Mouse (Mus musculus): Measurements from ENCODE around the gene Fbxo41.

The Fbxo41 gene

DNA sequence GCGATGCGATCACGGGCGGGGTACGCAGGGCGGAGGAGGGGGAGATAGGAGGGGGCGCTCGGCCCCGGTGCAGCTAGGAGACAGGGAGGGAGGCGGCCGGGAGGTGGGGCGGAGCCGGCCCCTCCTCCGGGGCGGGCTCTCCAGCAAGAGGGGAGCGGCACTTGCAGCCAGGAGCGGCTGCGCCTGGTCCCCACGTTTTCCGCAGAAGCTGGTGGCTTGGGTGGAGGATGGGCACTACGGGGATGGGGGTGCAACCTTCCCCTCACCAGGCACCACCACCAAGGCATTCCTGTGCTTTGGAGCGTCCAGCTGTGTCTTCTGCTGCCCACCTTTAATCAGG, at the start of gene Fbxo41:
Fbxo41 (minus strand) TSS at position 84 of the 340 bp plus-strand sequence.
- DNase-seq (ENCODE audit: low spot score) = no peak

DNA sequence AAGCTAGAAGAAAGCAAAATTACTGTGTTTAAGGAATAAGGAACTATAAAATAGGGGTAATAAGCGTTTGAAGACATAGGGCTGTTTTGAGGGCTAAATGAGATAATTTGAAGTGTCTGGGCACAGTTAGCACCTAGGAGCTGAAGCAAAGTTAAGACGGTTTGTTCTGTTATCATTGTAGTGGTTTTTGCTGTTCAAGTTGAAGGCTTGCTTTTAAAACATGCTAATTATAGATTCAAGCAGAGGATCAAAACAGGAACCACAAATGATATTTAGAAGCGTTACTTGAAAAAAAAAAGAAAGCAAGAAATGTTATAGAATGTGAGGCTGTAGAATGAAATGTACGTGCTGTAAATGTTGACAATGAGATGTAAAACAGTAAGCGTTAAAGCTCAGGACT, 44.8 kb upstream of the Fbxo41 start:
- DNase-seq (ENCODE audit: low spot score) = no peak

DNA sequence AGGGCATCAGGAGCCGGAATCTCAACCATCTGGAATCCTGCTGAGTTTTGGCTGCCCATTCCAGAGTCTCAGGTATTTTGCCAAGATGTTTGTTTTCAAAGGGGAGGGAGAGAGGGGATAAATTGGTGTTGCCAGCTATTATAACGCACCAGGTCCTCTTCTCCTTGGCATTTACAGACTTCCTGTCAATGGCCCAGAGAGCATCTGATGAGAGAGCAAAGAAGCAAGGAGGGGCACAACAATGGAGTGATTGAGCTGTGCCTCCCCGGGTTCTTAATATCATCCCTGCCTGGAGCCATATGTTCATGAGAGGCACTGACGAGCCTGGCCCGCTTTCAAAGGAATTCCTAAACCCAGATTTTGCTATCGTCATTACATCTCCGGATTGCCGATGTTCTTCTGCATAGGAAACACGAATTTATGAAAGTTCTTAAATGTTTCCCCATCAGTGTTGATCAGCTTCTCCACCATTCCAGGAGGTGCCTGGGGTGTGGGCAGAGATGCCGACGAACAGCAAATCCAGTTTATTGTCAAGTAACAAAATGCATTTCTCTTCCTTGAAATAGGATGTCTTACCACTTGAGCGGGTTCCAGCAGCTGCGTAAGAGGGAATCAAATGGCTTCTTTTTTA, 41.6 kb upstream of the Fbxo41 start:
- DNase-seq (ENCODE audit: low spot score) = peak; percentile 12

DNA sequence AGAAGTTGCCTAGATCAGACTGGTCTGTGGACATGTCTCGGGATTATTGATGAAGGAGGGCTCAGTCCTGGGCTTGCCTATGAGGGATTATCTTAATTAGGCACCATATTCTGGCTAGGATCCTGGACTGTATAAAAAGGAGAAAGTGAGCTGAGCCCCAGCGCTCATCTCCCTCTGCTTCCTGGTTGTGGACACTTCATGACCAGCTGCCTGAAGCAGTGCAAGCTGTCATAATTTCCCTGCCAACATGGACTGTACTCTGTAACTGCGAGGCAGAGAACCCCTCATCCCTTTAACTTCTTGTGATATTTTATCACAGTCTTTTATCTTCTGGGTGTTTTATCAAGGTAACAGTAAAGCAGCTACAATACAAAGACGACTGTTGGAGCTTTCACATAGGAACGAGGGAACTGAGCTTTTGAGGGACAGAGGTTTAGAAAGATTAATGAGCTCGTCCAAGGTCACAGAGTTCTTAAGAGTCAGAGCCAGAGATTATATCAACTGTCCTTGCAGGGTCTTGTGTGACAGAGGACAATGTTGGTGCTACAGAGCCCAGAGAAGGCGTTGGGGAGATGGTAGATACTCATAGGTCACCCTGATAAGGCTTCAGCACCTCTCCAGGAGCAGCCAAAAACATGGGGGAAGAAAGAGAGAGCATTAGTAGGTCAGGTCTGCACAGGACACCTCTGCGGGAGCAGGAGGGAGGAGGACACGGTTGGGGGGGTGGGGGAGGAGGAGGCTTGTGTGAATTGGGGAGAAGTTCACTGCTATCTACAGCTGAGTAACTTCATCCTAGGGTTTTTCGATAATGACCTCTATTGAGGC, 40.8 kb upstream of the Fbxo41 start:
- DNase-seq (ENCODE audit: low spot score) = no peak

DNA sequence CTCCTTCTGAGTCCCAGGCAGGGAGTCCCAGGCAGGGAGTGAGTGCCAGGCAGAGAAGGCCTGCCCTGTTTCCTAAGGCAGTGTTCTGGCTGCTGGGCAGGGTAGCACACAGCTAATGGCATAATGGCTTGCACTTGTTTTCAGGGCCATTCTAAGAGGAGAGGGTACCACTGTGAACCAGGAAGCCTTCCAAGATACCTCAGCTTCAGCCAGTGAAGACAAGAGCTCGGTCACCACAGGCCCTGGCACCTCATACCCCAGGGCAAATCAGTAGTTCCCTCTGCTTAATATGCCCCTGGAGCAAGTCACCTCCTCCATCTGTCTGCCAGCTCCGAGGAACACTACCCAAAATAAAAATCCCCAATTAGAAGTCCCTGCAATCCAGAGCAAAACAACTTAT, 20.0 kb upstream of the Fbxo41 start:
- DNase-seq (ENCODE audit: low spot score) = no peak

DNA sequence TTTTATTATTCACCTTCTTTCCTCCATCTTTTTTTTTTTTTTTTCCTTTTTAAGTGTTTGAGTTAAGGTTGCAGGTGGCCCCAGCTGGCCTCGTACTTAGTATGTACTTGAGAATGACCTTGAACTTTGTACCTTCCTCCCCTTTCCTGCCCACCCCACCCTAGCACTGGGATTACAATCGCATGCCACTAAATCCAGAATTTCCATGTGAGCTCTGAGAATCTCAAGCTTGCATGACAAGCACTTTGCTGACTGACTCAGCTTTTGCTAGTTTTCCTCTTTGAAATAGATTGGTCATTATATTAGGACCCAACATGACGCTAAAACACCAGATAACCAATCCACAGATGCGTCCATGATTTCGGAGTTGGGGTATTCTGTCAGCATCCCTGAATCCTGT, 19.2 kb upstream of the Fbxo41 start:
- no peak for DNase-seq (ENCODE audit: low spot score)

DNA sequence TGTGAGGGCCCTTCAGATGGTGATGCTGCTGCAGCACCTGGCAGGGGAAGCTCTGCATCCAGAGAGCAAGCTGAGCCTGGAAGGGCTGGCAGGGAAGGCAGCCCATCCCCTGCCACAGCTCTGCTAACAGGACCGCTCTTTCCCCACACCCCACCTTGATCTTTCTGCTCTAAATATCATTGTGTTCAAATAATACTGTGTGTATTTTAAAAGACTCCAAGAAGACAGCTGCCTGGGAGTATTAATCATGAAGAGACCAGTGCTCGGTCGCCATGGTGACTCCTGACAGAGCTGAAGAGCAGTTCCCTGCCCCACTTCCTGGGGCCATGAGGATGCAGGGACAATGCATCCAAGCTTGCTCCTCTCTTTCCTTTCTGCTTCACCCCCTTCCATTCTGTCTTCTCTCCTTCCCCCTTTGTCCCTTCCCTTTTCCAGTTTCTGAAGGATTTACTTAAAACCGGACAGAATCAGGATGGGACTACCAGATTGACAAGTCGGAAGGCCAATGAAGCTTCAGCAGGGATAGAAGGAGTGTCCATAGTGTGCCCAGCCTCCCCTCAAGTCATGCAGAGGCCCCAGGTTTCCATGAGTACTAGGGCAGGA, 15.4 kb upstream of the Fbxo41 start:
- DNase-seq (ENCODE audit: low spot score) = no peak

DNA sequence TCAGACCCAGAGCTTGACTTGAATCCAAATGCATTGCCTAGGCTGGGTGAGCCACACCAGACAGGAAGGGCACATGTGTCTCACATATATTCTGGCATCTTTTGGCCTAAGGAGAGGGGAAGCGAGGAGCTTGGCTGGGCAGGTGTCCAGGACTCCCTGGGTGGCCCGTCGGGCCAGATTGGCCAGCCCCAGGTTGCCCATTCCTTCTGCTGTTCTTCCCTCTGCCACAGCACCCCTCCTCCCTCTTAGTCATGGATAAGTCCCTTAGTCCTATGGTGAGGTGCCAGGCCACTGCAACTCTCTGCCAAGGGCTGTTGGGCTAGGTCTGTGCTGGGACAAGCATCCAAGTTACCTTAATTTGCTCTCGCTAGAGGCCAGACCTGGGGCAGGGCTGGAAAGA, 13.1 kb upstream of the Fbxo41 start:
- no peak for DNase-seq (ENCODE audit: low spot score)

DNA sequence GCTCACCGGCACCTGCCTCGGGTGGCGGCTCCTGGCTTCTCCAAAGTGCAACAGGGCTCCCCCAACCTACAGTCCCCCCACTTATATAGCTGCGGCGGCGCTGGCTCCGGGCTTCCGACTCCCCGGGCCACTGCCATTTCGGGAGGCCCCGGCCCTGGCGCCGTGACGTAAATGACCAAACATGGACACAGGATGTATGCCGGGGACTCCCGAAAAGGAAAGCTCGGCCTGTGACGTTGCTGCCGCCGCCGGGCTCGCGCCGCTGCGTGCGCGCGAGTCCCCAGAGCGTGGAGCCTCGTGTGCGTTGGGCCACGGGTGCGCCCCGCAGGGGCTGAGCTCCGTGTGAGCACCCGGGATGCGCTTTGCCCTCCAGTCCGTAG, 10.7 kb upstream of the Fbxo41 start, which contains the start of gene Egr4:
Egr4 (minus strand) TSS at position 59 of the 380 bp plus-strand sequence.
- DNase-seq (ENCODE audit: low spot score) = peak; percentile 89

DNA sequence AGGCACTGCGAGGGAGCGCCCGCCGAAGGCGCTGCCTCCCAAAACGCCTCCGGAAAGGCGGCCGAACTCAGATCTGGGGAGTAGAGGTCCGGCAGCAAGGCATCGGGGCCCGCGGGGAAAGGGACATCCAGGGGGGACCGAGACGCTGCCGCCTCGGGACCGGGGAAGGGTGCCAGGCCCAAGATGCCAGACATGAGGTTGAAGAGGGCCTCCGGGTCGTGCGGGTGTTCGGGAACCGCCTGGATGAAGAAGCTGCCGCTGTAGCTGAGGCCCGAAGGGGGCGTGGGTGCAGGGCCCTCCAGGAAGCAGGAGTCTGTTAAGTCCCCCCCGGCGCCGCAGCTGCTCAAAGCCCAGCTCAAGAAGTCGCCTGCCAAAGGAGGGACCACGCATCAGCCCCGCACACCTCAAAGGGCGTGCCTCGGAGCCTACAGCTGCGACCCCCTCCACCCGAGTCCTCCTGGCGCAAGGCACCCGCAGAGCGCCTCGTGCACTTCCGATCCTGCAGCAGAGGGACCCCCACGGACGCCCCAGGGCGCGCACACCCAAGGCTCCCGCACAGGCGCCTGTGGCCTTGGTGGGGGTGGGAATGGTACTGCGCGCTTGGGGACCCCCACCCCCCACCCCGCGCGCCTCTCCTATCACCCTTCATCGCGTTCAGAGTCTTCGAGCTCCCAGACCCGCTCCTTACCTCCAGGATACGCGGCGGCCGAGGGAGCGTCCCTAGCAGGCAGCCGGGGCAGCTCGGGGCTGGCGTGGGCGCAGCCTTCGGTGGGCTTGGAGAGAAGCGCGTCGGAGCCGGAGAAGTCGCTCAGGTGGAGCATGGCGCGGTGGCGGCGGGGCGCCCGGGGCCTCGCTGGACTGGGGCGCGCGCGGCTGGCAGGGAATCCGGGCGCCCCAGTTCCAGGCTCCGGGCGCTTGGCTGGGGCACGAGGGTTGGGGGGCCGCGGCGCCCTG, 10.1 kb upstream of the Fbxo41 start:
- DNase-seq (ENCODE audit: low spot score) = no peak

DNA sequence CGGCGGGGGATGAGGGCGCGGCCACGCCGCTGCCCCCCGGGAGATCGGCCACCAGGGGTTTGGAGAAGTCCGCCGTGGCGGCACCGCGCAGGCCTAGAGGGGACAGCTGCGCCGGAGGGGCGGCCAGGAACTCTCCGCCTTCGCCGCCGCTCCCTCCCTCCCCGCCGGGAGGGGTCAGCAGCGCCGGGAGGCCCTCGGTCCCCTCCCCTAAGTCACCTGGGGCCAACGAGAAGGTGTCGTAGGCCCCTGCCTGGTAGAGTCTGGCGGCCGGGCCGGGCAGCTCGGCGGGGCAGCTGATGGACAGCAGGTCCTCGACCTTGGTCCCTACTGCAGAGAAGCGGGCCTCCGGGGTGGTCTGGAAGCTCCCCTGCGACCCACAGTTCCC, 9.3 kb upstream of the Fbxo41 start:
- no peak for DNase-seq (ENCODE audit: low spot score)

DNA sequence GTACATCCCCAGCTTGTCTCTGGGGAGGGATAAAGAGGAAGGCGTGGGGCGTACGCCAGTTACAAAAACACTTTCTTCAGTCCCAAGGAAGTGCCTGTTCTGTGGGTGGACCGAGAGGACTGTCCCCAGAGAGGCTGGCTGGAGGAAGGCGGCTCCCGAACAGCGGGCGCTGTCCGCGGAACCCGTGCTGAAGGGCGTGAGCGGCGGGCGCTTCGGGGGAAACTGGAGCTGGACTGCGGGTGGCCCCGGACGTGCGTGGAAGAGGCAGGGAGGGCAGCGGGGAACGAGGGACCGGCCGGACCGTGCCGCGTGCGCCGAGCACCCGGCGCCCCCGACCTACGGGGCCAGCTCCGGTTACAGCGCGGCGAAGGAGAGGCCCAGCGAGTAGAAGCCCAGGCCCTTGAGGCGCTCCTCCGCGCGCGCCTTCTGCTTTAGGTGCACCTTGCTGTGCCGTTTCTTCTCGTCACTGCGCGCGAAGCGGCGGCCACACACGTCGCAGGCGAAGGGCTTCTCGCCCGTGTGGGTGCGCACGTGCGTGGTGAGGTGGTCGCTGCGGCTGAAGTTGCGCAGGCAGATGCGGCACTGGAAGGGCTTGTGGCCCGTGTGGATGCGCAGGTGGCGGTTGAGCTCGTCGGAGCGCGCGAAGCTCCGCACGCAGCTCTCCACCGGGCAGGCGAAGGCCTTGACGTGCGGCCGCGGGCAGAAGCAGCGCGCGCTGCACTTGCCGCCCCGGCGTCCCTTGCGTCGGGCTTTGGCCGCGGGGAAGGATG, 8.7 kb upstream of the Fbxo41 start:
- no peak for DNase-seq (ENCODE audit: low spot score)

DNA sequence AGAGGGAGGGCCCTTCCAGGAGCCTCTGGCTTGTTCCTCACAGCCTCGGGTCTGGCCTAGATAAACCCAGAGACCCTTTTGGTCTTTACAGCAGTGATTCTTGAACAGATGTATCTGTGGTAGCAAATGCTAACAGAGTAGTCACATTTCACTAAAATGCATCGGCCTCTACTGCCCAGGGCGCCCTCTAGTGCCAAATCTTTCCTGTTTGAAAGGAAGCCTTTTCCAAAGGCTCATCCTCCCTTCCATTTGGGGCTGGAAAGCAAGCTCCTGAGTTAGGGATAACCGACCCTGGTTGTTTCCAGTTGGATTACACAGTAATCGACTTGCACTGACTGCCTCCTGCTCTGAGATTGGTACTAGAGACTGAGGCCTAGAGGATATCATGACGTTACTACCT, 7.7 kb upstream of the Fbxo41 start:
- no peak for DNase-seq (ENCODE audit: low spot score)

DNA sequence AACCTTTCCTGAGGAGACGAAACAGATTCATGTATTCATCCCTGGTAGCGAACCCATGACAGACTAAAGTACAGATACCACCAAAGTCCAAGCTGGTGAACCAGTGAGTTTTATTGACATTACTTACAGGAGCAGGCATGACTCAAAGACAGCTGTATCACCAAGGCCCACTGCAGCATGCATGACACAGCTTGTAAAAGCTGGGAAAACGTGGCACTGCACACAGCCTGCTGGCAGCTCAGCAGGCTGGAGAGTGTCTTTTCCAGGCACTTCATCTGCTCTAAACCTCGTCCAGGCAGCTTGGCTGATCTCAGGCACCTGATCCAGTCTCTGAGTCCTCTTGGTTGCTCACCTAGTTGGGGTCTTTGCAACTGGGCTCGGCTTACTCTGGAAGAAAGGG, 5.8 kb upstream of the Fbxo41 start:
- DNase-seq (ENCODE audit: low spot score) = no peak

DNA sequence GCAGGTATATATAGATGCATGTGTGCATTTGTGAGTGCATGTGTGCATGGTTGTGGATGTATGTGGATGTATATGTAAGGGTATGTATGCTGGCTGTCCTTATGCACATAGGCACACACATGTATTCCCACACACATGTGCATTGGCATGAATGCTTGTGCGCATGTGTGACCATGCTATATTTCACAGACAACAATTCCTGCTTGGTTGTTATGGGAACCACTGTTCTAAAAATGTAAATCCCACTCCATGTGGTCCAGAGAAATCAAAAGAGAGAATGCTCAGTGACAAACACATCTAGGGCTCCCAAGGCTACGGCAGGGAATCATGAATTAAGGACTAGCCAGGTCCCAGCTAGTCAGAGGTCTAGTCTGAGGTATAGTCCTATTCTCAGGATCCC, 2.1 kb upstream of the Fbxo41 start:
- DNase-seq (ENCODE audit: low spot score) = no peak

DNA sequence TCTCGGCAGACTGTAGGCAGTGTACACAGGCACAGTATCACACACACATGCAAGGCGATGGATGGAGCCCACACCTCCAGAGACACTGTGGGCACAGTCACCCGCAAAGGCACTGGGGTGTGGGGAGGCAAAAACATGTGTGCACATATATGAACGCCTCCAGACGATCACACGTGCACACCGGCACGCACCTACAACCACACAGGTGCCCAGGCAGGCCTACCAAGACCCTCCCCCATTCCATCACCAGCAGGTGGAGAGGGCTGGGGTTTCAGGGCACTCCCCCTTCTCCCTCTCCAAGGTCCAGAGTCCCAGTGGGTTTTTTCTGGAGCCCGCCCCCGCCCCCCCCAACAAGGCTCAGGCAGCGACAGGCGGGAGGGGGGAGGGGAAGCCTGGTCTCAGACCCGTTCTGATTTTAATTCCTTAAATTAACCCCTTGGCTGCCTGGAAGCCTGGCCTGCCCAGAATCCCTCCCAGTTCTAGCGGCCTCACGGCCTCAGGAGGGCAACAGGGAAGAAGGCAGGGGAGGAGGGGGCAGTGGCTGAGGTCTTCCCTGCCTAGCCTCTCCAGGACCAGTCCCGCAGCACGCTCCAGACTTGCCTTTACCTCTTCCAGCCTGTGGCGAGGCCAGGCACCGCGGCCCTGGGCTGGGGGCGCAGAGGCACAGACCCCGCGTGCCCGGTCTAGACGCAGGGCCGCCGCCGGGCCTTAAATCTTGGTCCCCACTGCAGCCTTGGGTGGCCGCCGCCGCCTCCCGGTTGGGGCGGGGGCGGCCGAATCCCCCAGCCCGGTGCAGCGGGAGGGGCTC, 487 bp downstream of the Fbxo41 start:
- DNase-seq (ENCODE audit: low spot score) = no peak

DNA sequence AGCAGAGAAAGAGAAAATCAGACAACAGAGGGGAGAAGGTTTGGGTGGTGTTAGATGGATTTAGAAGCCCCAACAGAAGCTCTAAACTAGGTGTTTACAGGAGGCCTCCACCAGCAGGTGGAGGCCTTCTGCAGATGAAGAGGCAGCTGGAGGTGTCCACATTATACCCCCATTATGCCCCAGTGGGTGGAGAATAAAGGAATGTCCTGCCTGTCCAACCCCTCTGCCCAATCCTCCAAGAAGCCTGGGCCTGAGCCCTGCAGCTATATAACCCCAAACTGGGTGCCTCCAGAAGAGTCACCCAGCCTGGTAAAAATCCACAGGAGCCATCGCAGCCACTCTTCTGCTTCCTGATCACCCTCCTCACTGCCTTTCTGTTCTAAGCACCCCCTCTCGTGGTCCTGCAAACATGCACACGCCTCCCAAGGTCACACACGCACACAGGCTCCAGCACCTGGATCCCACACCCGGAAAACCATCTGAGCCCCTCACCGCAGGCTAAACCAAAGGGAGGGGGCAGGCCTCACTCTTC, 1.2 kb downstream of the Fbxo41 start:
- no peak for DNase-seq (ENCODE audit: low spot score)

DNA sequence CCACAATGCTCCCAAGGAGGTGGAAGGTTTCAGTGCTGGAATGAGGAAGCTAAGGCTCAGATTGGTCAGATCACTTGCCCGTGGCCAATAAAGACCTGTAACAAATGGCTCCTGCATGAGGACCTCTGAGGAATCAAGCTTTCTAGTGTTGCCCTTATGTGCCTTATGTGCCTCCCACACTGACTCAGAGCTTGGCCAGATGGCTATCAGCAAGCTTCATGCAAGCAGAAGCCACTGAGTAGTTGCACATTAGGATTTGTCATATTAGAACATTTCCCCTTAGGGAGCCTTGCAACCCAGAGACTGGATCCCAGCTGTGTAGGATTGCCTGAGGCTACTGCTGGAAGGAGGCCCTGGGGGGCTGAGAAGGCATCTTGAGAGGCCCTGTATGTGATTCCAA, 2.4 kb downstream of the Fbxo41 start:
- no peak for DNase-seq (ENCODE audit: low spot score)

DNA sequence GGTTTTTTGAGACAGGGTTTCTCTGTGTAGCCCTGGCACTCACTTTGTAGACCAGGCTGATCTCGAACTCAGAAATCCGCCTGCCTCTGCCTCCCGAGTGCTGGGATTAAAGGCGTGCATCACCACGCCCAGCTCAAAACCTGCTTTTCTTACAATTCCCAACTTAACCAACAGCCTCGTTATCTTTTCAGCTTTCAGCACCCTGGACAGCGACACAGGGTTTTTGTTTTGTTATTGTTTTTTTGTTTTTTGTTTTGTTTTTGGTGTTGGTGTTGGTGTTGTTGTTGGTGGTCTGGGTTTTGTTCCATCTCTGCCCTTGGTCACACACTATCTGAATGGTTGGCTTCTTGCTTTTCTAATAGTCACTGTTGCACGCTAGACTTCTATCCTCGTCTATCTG, 4.6 kb downstream of the Fbxo41 start:
- DNase-seq (ENCODE audit: low spot score) = no peak

DNA sequence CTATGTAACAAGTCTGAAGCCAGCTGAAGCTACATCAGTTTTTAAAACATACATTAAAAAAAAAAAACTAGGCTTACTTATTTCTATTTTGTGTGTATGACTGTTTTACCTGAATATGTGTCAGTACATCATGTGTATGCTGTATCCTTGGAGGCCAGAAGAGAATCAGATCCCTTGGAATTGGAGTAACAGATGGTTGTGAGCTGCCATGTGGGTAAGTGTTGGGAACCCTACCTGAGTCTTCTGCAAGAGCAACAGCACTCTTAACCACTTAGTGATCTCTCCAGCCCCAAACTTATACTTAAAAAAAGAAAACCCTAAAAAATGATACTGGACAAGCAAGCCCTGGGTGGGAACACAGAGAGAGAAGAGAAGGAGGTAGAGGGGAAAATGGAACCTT, 5.8 kb downstream of the Fbxo41 start:
- DNase-seq (ENCODE audit: low spot score) = no peak

DNA sequence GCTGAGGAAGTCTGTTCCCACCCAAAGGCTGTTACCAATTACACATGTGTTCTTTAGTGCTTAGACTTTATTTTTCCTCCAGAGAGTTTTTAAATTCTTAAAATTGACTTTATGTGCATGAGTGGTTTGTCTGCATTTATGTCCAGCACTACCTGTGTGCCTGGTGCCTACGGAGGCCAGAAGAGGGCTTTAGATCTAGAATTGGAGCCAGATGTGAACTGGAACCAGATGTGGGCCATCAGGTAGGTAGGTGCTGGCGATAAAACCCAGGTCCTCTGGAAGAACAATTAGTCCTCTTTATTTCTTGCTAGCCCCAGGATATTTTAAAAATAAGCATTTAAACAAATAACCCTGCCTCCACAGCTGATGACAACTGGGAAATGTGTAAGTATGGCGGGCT, 11.2 kb downstream of the Fbxo41 start:
- no peak for DNase-seq (ENCODE audit: low spot score)

All from left cerebral cortex, adult 11 months (tissue).